Mouse (Mus musculus) c-Kit-negative CD71-positive TER-119-positive erythroid progenitor cells, embryonic 14.5 days (primary cell): ENCODE measurements at regions not wholly inside any gene's neighbourhood (a gene's known extent, or its start where the extent isn't known, plus 50 kb on each side); places are given as distances from the start of the nearest gene placed in this dataset.

ENCODE experiments used
- DNase-seq: peaks from one replicate; pipeline ENCODE4 v3.0.0-alpha.2; 2013; ENCODE audit warnings: low read depth, low spot score

GRCm38 (mm10) chr11:57432299-57432698 is 86.1 kb downstream of the Fam114a2 start:
- DNase-seq: no peak

- no peak for DNase-seq
These were observed 86.5 kb downstream of the Fam114a2 start for GRCm38 (mm10) chr11:57431886-57432285.

DNA sequence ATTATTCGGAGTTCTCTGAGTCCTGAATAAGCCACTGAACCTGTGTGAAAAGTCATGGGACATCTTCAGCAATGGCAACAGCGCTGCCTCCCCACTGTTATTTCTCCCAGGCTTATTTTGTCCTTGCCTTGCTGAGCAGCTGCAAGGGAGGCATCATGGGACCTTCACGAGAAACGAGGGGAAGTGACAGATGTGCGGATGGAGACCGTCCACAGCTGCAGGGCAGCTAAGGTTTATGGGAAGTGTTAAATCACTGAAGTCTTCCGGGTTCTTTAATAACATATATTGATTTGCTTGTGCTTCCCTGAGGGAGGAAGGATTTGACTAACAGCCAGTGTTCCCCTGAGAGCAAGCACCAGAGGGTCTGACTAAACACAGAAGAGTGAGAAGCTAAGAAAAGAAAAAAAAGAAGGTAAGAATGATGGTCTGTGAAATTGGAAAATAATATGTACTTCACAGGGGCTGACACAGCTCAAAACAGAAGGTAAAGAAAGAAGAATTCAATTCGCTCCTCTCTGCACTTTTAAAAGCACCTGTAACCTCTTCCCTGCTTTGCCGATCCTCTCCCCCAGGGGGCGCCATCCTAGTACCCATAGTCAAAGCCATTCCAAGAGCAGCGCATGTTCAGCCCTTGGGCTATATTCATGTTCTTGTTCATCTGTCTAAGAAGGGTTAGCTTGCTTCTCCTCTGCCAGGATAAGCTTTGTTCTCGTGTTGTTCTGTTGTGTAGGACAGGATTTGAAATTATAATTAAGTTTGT is 92.2 kb downstream of the Fam114a2 start:
- peak; percentile 16 for DNase-seq

GRCm38 (mm10) chr11:57419416-57419815 is 99.0 kb downstream of the Fam114a2 start:
- DNase-seq: no peak

GRCm38 (mm10) chr11:57416011-57416410 is 102.4 kb downstream of the Fam114a2 start:
- DNase-seq: no peak

- no peak for DNase-seq
These were observed 103.2 kb downstream of the Fam114a2 start for GRCm38 (mm10) chr11:57415167-57415566.

- DNase-seq: no peak
These were observed 103.7 kb downstream of the Fam114a2 start for GRCm38 (mm10) chr11:57414697-57415096.

GRCm38 (mm10) chr11:57413271-57413670 is 105.1 kb downstream of the Fam114a2 start:
- no peak for DNase-seq

GRCm38 (mm10) chr11:57412766-57413165 is 105.7 kb downstream of the Fam114a2 start:
- DNase-seq: no peak

DNA sequence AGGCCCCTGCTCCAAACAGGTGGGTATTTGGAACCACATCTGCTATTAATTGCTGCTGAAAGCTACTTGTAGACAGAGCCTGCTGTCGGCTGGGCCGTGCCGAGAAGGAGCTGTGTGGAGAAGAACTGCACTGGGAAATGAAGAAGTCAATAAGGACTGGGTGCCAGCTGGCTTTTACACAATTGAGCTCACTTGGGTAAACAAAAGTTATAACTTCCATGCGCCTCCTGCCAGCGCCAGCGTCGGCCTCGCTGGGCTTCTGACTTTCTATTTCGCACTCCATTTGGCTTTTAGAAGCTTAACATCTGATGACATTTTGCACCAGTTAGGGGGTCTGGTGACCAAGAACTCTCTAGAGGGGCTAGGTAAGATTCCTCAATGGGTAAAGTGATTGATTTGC is 114.2 kb downstream of the Fam114a2 start:
- DNase-seq: no peak

DNA sequence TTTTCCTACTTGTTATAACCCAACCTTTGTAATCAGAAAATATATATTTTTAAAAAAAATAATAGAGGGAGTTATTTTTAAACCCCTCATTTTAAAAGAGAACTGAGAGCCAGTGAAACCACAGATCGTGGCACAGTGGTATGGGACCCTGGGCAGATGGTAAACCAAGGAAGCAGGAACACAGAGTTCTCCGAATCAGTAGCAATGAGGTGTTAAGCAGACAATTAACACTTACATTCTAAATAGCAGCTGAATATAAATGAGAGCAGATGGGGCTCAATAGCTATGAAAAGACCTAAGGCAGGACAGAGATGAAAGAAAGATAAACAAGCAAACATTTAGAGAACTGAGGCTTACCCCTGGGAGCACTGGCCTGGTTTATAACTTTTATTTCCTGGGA is 116.8 kb downstream of the Fam114a2 start:
- no peak for DNase-seq

DNA sequence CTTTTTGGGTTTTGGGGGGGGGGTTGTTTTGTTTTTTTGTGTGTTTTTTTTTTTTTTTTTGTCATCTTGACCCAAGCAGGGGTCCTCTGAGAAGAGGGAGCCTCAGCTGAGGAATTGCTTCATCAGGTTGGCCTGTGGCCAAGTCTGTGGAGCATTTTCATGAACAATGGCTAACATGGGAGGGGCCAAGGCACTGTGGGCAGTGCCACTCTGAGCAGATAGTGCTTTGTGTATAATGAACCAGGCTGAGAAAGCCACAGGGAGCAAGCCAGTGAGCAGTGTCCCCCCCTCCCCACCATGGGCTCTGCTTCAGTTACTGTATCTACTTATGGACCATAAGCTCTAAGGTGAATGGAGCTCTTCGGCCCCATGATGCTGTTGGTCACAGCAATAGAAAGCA is 119.1 kb downstream of the Fam114a2 start:
- no peak for DNase-seq

GRCm38 (mm10) chr11:57396429-57396828 is 122.0 kb downstream of the Fam114a2 start:
- no peak for DNase-seq

GRCm38 (mm10) chr11:57390826-57391225 is 127.6 kb downstream of the Fam114a2 start:
- DNase-seq: no peak
